Mouse (Mus musculus) CD4-positive, CD25-positive, alpha-beta regulatory T cell (primary cell): ENCODE data around the gene Pagr1a. TPM values are rescaled to one million over a fixed set of nuclear protein-coding genes. Genes with fewer than 3 reads are reported as not detected.

Experiments
- polyA plus RNA-seq: library from polyadenylated mRNA; unstranded; fragments of 100-300 nt; shearing (Covaris generic); gene quantifications from one replicate; pipeline ENCODE4 v1.2.1, GENCODE M21; 2017

Gene Pagr1a
- polyA plus RNA-seq = 122 TPM

GRCm38 (mm10) chr7:127016971-127017949 is at the start of gene Pagr1a:
Pagr1a (minus strand) TSS chr7:127017352.

GRCm38 (mm10) chr7:127041851-127042672 is 24.9 kb upstream of the Pagr1a start, which contains the start of gene Kif22:
Kif22 (minus strand) TSS chr7:127042471.

GRCm38 (mm10) chr7:127026984-127027726 is 10.0 kb upstream of the Pagr1a start, which contains the start of gene Maz:
Maz (minus strand) TSS chr7:127027037.

GRCm38 (mm10) chr7:127020901-127021562 is 3.9 kb upstream of the Pagr1a start, which contains the start of the genes Gm42742 and Prrt2:
Gm42742 (minus strand) TSS chr7:127021097.
Prrt2 (minus strand) TSS chr7:127021211.

GRCm38 (mm10) chr7:127016481-127016485 is 869 bp downstream of the Pagr1a start, which contains the start of gene Pagr1b:
Pagr1b (minus strand) TSS chr7:127016484.

GRCm38 (mm10) chr7:127014320-127014719 is 2.8 kb downstream of the Pagr1a start, which contains the start of gene Mvp:
Mvp (minus strand) TSS chr7:127014621.

GRCm38 (mm10) chr7:126975950-126976866 is 40.9 kb downstream of the Pagr1a start, which contains the start of gene Cdiptos:
Cdiptos (minus strand) TSS chr7:126976098.

GRCm38 (mm10) chr7:126975893-126975949 is 41.4 kb downstream of the Pagr1a start, which contains the start of gene Cdipt:
Cdipt (plus strand) TSS chr7:126975914.

Other genes starting within 250 kb of the Pagr1a start
- 606 TPM for gene Ypel3, start 240.4 kb downstream of the Pagr1a start, polyA plus RNA-seq
- gene Tbx6, start 235.9 kb downstream of the Pagr1a start, polyA plus RNA-seq = 4.3 TPM
- gene Ppp4c, start 224.9 kb downstream of the Pagr1a start, polyA plus RNA-seq = 417 TPM
- gene Fam57b, start 219.7 kb downstream of the Pagr1a start, polyA plus RNA-seq = not detected
- gene 4930451I11Rik, start 185.7 kb downstream of the Pagr1a start, polyA plus RNA-seq = not detected
- gene Doc2a, start 169.9 kb downstream of the Pagr1a start, polyA plus RNA-seq = 0.14 TPM
- 7.3 TPM for gene Hirip3, start 155.4 kb downstream of the Pagr1a start, polyA plus RNA-seq
- 95.0 TPM for gene Ino80e, start 155.0 kb downstream of the Pagr1a start, polyA plus RNA-seq
- 45.7 TPM for gene Taok2, start 132.6 kb downstream of the Pagr1a start, polyA plus RNA-seq
- 44.7 TPM for gene Tmem219, start 94.4 kb downstream of the Pagr1a start, polyA plus RNA-seq
- 39.8 TPM for gene Kctd13, start 88.5 kb downstream of the Pagr1a start, polyA plus RNA-seq
- gene Asphd1, start 67.8 kb downstream of the Pagr1a start, polyA plus RNA-seq = 0.18 TPM
- gene Sez6l2, start 66.8 kb downstream of the Pagr1a start, polyA plus RNA-seq = 1.4 TPM
- gene Cdipt, start 41.4 kb downstream of the Pagr1a start, polyA plus RNA-seq = 306 TPM
- 0.89 TPM for gene Cdiptos, start 41.3 kb downstream of the Pagr1a start, polyA plus RNA-seq
- 39.6 TPM for gene Mvp, start 2.7 kb downstream of the Pagr1a start, polyA plus RNA-seq
- gene Pagr1b, start 868 bp downstream of the Pagr1a start, polyA plus RNA-seq = 1.6 TPM
- gene Gm42742, start 3.7 kb upstream of the Pagr1a start, polyA plus RNA-seq = 42.9 TPM
- gene Prrt2, start 3.9 kb upstream of the Pagr1a start, polyA plus RNA-seq = 14.4 TPM
- 176 TPM for gene Maz, start 9.7 kb upstream of the Pagr1a start, polyA plus RNA-seq
- gene Kif22, start 25.1 kb upstream of the Pagr1a start, polyA plus RNA-seq = 10.7 TPM
- gene Zg16, start 70.0 kb upstream of the Pagr1a start, polyA plus RNA-seq = not detected
- 327 TPM for gene AI467606, start 74.0 kb upstream of the Pagr1a start, polyA plus RNA-seq
- gene Qprt, start 104.9 kb upstream of the Pagr1a start, polyA plus RNA-seq = 25.5 TPM
- gene Spn, start 120.5 kb upstream of the Pagr1a start, polyA plus RNA-seq = 77.9 TPM
- gene Cd2bp2, start 178.7 kb upstream of the Pagr1a start, polyA plus RNA-seq = 62.4 TPM
- 73.5 TPM for gene Tbc1d10b, start 191.1 kb upstream of the Pagr1a start, polyA plus RNA-seq
- 19.1 TPM for gene Mylpf, start 191.5 kb upstream of the Pagr1a start, polyA plus RNA-seq
- gene Zfp553, start 215.7 kb upstream of the Pagr1a start, polyA plus RNA-seq = 26.6 TPM
- gene Sept1, start 215.8 kb upstream of the Pagr1a start, polyA plus RNA-seq = 541 TPM
- 14.6 TPM for gene Zfp771, start 226.9 kb upstream of the Pagr1a start, polyA plus RNA-seq
- 38.6 TPM for gene Dctpp1, start 243.4 kb upstream of the Pagr1a start, polyA plus RNA-seq